Mouse (Mus musculus): ENCODE measurements around the gene Dgkd.
A peak's percentile ranks its signal among the peaks of the same experiment; 100 is the strongest.

Gene Dgkd

DNA sequence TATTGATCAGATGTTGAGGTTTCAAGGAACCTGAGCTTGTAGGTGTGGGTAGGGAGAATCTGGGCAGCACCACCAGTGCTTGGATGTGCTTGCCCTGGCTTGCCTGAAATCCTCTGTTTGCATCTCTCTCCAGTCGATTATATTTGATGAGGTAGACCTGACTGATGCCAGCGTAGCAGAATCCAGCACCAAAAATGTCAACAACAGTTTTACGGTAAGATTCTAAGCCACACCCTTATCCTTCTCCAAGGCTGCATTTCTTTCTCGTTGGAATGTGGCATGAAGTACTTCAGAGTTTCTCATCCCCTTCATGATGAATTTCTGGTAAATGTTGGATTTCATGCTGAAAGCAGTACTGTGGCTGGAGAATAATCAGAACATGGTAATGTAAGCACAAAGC, 28.6 kb downstream of the Dgkd start:
- DNase-seq (ENCODE audit: low spot score), result peak; percentile 24

DNA sequence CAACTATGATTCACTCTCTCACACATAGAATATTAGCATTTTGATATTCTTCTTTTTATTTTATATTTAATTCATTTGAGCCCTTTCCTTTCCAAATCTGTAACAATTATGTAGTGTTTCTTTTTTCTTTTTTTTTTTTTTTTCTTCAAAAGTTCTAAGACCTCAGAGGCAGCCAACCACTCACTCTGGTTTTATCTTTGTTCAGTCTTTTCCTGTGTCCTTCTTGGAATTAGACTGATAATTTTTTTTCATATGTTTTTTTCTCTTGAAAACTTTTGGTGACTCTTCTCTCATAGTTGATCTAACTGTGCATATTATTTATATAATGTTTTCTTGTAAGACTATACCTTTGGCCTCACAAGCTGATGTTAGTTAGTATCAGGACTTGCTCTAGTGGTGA, 29.5 kb downstream of the Dgkd start:
- DNase-seq (ENCODE audit: low spot score), result no peak

DNA sequence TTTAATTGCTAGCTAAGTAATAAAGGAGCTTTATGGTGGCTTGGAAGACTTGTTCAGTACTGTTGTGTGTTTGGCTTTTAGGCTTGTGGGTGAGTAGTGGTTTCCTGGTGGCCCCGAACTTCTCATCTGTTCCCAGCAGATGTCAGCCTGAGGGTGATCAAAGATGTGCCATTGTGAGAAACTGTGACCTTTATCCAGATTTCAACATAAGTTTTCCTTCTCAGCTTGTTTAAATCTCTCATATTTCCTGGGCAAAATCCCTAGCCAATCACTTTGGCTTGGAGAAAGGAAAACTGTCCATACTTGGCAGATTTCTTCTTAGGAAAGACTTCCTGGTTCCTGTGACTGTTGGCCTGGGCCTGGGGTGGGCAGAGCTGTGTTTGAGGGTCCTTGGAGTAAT, 37.9 kb downstream of the Dgkd start:
- peak; percentile 19 for DNase-seq (ENCODE audit: low spot score)

DNA sequence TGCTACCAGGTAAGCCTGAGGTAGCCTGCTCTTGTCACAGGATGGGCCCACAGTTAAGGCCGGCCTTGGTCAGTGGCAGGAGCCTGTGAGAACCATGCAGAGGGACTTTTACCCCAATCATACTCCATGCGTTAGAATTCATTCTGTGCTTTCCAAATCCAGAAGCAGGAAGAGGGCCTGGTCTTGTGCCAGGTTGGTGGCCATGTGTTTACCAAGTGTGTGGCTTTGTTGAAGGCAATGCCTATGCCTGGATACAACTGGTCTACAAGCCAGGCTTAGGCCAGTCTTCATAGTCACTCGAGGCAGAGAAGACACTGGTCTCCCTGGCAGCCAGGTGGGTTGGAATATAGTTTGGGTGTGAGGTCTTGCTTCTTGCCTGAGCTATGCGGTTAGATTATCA, 38.5 kb downstream of the Dgkd start:
- DNase-seq (ENCODE audit: low spot score), result peak; percentile 46

DNA sequence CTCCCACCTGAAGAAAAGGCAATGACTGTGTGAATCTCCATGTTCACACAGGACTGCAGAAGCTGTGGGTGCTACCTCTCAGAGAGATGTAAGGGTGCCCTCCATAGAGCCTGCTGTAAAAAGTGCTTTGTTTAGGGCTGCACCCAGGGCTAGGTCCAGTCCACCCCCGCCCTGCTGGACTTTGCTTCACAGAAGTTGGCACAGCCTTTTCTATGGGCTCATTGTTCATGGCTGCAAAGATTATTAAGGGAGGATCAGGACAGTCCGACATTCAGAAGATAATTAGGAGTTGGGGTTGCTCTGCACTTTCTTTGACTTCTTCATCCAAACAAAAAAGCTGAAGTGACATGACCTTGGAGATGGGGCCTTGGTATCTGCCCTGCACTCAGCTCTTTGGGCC, 39.4 kb downstream of the Dgkd start:
- peak; percentile 54 for DNase-seq (ENCODE audit: low spot score)

DNA sequence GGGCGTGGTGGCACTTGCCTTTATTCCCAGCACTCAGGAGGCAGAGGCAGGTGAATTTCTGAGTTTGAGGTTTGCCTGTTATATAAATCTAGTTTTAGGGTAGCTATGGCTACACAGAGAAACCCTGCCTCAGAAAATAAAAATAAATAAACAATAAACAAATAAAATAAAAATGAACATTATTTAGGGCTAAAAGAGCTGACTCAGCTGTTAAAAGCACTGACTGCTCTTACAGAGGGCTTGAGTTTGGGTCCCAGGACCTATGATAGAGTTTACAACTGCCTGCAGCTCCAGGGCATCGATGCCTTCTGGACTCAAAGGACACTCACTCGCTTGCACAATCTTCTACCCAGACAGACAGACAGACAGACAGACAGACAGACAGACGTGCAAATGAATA, 40.3 kb downstream of the Dgkd start:
- peak; percentile 30 for DNase-seq (ENCODE audit: low spot score)

DNA sequence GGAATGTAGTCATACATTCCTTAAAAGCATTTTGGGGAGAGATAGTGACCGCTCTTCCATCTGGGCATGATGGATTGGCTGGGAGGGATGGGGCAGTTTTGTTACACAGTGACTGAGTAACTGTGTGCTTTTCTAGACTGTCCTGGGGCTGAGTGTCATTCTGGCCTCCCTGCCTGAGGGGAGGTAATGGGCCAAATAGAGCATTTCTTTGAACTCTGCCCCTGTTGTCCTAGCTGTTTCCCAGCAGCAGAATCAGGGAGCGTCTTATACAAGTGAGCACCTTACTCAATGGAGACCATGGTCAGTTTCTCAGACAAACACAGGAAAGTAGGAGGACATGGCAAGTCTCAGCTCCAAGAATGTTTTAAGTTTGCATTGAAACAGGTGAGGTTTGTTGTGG, 43.8 kb downstream of the Dgkd start:
- no peak for DNase-seq (ENCODE audit: low spot score)

DNA sequence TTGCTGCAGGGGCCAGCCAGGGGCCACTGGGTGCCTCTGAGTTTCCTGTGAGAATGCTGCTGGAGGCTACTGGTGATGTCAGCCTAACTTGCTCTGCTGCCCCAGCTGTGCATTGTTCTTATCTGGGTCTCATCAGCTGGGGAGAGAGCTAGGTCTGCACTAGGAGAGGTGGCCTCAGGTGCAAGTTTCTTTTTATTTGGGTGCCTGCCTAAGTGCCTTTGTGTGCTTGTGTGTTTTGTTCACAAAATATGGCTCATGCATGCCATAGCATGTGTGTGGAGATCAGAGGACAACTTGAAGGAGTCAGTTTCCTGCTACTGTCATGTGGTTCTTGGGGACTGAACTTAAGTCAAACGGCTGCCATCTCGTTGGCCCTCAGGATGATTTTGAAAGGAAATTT, 46.6 kb downstream of the Dgkd start:
- no peak for DNase-seq (ENCODE audit: low spot score)

DNA sequence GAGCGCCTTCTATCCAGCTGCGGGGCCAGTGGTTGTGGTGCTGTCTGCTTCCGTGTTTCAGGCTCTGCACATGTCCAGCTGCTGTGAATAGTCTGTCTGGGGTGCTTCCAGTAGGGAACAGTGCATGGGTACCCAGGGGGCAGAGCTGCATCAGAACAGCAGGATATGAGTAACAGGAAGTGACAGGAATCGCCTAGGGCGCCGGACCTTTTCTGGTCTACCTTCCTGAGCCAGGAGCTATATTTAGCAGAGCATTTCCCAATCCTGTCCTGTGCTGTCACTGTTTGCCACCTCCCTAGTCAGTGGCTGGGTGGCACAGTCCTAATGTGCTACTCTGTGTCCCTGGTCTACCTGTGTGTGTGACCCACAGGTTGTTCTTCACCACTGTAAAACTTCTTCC, 47.9 kb downstream of the Dgkd start:
- DNase-seq (ENCODE audit: low spot score), result peak; percentile 36

DNA sequence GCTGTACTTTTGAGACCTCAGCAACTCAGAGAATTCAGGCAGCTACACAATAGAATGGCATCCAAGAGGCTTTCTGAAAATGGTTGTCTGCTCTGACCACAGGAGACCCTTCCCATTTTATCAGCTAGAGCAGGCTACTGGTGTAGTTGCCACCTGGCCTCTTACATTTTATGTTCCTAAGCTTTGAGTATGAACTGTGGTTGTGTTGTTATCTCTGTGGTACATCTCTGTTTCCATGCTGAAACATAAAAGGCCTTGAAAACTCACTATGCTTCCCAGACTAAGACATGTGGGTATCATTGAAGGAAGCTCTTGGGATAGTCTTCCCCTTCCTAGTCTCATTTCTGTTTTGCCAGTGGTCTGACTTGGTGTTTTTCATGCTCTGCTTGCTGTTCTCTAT, 49.1 kb downstream of the Dgkd start:
- DNase-seq (ENCODE audit: low spot score), result peak; percentile 1

DNA sequence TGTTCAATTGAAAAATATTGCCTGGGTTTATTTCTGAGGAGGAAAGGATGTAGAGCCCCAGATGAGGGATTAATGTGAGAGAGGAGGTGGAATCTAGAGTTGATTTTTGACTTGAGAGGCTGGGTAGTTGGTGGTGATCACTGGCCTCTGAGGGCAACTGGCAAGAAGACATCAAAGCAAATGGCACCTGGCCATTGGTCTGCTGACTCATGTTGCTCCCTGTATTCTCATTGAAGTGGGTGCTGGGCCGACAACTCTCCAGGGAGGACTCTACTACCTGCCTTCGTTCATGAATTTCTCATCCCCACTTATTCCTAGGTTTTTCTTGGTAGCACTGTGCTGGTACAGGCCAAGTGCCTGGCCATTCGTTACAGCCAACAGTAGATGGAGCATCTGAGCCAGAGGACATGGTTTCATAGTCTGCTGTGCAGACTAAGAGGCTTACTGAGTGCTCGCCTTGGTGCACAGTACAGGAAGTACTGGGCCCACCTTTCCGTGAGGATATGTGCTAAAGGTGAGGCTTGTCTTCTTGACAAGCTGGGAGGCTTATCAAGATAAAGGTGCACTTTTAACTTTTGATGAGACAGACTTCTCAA, 53.4 kb downstream of the Dgkd start:
- peak; percentile 35 for DNase-seq (ENCODE audit: low spot score)

DNA sequence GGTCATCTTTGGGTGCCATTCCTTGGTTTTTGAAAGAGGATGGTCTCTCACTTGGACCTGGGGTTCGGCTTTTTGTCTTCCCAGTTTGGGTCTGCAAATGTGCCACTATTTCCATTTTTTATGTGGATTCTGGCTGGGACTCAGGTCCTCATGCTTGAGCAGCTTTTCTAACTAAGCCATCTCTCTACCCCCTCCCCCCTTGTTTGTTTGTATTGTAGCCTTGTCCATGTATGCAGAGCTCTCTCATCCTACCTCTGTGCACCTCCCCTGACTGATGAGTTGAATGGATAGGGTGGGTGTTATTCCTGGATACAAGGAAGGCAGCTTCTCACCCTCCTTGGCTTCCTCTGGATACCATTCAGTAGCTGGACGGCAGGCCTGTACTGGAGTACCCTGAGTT, 54.9 kb downstream of the Dgkd start:
- no peak for DNase-seq (ENCODE audit: low spot score)

DNA sequence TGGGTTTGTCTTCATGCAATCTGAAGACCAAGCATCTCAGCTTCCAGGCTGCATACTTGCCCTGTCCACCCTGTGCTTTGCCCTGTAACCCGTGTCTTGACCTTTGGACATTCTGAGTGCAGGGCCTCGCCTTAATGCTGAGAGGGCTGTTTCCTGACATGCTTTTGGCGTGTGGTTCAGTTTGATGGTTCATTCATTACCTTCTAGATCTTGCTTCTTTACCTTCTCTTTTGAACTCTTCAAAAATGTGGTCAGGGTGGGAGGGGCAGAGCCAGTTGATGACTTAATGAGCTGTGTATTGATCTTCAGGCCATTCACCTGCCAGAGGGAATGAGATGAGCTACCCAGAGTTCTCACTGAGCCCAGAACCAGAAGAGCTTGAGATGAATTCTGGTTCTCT, 55.6 kb downstream of the Dgkd start:
- no peak for DNase-seq (ENCODE audit: low spot score)

DNA sequence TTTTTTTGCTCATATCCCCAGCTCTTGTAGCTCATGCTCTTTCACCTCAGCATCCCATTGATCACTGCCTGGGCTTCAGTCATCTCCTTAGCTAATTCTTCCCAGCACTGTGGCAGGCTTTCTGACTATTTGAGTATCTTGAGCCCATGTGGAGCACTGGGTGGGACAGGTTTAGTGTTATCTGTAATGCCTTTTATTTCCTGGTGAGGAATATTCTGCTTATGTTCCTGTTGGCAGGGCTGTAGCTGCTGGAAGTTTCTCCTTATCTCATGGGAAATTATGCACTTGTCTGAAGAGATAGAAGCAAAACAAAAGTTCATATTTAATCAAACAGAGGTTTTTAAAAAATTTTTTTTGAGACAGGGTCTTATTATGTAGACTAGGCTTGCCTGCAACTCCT, 56.5 kb downstream of the Dgkd start:
- no peak for DNase-seq (ENCODE audit: low spot score)

DNA sequence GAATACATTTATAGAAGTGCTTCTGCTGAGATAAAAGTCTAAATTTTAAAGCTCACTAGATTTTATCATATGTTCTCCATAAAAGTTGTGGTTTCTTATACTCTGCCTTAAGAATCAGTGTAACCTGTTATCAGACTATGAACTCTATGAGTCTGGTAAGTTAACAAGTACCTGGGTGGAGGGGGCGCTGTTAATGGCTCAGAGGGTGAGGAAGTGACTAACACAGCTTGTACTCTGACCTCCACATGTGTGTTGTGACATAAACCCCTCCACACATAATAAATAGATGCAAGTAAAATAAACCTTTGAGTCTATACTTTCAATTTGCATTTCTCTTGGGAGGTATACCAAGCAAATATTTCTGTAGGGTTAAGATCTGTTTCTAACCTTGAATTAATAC, 57.3 kb downstream of the Dgkd start:
- DNase-seq (ENCODE audit: low spot score), result no peak

DNA sequence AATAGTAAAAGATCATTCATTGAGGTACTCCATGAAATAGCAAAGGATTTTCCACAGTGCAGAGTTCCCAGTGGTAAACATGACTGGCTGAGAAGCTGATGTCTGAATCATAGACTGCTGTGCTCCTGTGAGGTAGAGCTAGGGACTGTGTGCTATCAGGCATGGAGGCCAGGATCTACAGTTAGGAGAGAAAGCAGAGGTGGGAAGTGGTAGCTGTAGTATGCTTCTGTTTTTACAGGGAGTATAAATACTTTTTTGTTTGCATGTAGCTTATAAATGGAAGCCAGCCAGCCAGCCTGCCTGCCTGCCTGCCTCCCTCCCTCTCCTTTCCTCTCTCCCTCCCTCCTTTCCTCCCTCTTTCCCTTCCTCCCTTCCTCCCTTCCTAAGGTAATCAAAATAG, 60.3 kb downstream of the Dgkd start:
- DNase-seq (ENCODE audit: low spot score), result no peak

DNA sequence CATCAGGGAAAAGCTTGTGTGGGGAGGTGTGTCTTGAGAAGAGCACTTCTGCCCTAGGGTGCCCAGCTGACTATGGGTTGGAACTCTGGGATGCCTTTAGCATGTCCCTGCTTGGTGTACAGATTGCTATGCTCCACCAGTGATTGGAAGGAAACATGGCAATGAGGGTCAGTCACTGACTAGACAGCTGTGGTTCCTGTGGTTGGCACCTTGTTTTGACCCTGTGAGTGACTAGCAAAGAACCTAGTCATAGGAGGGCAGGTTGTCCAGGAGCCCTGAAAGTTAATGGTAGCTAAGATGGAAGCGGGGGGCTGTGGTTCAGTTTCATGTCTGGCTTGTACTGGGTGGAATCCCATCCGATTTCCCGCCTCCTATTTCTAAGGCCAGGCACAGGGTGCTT, 64.3 kb downstream of the Dgkd start:
- no peak for DNase-seq (ENCODE audit: low spot score)

DNA sequence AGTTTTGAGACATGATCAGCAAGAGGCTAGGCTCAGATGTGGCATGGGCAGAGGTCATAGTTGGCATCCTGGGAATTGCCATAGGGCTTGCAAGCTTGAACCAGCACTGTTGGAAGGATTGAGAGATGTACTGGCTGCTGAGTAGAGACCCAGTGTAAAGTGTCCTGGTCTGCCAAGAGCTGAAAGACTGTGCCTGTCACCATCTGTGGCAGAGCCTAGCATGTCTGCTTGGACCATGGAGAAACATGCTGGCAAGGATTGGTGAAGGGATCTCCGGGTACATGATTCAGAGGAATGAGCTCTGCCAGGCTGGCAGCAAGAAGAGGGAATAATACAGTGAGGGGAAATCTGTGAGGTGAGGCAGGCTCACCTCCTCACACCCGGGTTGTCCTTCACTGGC, 65.0 kb downstream of the Dgkd start:
- no peak for DNase-seq (ENCODE audit: low spot score)

DNA sequence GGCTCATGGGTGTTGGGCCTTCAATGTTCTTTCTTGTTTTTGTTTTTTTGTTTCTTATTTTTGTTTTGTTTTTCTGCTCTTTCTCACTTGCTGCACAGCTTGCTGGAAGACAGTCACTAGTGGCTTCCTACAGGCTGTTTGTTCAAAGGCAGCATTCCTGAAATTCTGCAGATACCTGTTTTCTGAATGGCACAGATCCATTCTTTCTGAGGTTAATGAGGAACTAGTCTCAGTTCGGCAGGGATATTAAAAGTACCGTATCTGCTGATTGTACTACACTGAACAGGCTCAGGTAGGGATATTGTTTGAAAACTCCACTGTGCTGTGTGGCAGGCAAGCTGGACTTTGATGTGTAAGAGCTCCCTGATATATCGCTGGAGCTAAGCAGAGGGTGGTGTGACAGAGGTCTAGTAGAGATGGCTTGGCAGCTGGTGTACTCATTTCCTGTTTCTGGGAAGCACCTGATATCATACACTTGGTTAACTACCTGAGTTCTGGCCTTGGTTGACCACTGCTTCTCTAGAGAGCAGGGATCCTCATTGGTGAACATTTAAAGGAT, 67.0 kb downstream of the Dgkd start:
- no peak for DNase-seq (ENCODE audit: low spot score)

DNA sequence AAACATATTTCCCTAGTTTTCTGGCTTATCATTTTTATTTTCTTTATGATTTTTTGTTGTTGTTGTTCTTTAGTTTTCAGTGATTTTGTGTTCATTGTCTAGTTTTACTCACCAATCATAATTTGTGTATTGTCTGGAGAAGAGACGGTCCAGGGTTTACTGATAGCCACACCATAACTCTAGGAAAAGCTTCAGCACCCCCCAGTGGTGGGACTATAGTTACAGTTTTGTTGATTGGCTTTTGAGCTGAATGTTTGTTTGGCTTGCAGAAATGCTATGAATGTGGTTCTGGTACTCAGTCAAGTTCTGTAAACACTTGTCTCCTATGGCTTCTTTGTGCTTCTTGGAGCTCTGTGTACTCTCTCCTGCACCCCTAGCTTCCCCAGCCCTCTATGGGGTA, 69.6 kb downstream of the Dgkd start:
- DNase-seq (ENCODE audit: low spot score), result peak; percentile 71

DNA sequence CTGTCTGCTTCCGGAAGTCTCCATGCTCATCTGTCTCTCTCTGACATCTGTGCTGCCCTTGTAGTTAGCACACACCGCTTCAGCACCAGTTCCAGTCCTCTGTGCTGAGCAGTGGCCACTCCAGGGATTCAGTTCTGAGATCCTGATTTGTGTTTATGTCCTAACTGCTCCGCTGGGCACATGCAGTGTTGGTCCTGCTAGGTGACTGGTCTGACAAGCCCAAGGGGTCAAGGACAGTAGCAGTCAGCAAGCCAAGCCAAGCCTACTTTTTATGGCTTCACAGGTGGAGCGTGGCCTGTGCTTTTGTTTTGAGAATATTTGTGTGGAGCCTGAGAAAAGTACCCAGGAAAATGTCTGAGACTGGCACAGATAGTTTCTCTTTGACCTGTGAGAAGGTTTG, 71.8 kb downstream of the Dgkd start:
- DNase-seq (ENCODE audit: low spot score), result no peak

DNA sequence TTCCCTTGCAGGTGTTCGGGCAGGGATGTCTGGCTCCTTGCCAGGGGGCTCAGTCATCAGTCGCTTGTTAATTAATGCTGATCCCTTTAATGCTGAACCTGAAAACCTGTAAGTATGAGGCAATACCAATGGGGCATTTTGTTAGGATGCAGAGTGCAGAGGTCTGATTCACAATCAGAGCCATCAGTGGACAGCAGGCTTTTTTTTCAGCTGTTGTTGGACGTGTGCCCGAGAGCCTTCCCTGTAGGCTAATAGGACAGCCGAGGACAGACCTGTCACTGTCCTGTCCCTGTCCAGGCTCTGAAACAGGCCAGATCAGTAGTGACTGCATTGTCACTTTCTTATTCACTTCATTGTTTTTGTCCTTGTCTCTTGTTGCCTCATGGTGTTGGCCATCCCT, 76.6 kb downstream of the Dgkd start:
- peak; percentile 58 for DNase-seq (ENCODE audit: low spot score)

DNA sequence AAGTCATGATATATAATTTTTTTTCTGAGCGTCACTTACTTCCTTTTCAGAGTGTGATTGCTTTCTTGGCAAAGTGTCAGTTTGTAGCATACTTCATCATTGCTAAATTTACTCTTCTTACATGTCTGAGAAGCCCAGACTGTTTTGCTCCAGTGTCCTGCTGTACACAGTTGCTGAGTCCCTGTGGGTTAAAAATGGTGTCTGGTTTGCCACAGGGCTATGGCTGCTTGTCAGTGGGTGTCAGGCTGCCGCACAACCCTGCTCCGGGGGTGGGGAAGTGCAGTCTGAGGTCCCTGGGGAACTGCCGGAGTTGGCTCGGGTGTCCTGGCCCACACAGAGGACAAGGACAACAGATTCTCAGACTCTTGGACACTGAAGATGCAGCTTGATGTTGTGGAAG, 80.0 kb downstream of the Dgkd start:
- no peak for DNase-seq (ENCODE audit: low spot score)

DNA sequence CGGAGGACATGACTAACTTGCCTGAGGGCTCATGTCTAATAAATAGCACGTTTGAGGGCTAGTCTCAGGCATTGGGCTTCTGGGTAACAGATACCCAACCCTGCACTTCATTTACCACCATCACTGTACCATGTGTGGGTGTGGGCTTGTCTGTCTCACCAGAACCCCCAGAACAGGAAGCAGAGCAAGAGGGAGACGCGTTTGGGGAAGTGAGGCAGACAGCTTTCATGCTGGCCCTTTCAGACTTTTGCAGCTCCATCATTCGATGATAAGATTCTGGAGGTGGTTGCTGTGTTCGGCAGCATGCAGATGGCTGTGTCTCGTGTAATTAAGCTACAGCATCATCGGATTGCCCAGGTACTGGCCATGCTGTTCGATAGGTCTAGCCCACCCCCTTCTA, 82.0 kb downstream of the Dgkd start:
- no peak for DNase-seq (ENCODE audit: low spot score)

DNA sequence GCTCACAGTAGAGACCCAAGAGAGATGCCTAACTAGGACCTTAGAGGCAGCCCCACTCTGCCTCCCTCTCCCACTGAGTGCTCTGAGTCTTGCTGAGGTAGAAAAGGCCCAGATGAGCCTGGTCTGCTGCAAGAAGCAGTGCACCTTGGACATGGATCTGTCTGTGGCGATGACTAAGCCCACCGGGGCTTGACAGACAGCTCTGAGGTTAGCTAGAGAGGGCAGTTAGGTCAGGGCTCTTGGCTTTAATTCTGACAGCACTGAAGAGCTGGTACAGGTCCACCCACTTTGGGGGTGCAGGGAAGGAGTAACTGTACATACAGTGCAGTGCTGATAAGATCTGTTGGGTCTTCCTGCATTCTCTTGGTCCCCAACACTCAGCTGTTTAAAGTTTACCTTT, 82.5 kb downstream of the Dgkd start:
- DNase-seq (ENCODE audit: low spot score), result no peak
